Mouse (Mus musculus): ENCODE data around the gene Cyp2c37.
"Not testable (repeated sequence)": the region's sequence is repeated elsewhere in the genome, so short reads cannot be mapped to it uniquely, and the experiment has no call there.

GRCm38 (mm10) chr19:39992140-39992539, at the start of gene Cyp2c37:
- not testable (repeated sequence) for TF ChIP-seq CTCF (IDR thresholded peaks at IDR 0.05; ENCODE audit: control insufficient read depth, insufficient read depth, insufficient read length); MYOD1 (IDR thresholded peaks at IDR 0.05; ENCODE audit: control insufficient read depth, insufficient read length, low read depth)
